Mouse (Mus musculus): ENCODE data around the gene Pafah1b3. TPM values are rescaled to one million over a fixed set of nuclear protein-coding genes. Genes with fewer than 3 reads are reported as not detected.

Pafah1b3 gene
- polyA plus RNA-seq, 1 experiment from 2014 or later = 295 TPM

DNA sequence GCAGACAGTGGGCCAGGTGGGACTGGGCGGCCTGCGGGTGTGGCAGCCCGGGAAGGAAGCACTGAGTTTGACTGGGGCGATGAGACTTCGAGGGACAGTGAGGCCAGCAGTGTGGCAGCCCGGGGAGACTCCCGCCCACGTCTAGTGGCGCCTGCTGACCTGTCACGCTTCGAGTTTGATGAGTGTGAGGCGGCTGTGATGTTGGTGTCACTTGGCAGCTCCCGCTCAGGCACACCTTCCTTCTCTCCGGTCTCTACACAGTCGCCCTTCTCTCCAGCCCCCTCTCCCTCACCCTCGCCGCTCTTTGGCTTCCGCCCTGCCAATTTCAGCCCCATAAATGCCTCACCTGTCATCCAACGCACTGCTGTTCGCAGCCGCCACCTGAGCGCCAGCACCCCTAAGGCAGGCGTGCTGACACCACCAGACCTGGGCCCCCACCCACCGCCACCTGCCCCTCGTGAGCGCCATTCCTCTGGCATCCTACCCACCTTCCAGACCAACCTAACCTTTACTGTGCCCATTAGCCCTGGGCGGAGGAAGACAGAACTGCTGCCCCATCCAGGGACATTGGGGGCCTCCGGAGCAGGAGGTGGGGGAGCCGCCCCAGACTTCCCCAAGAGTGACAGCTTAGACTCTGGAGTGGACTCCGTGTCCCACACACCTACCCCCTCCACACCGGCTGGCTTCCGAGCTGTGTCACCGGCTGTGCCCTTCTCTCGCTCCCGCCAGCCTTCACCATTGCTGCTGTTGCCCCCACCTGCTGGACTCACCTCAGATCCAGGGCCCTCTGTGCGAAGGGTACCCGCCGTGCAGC is 25.1 kb downstream of the Pafah1b3 start:
- peak overlapping the region; percentile 23; the same call in 1 of the 2 replicates for H3K9ac ChIP-seq (replicated peaks)
- H3K4me3 ChIP-seq (replicated peaks) = no peak overlapping the region
- H3K27ac ChIP-seq = no peak overlapping the region
- 85% methylated on average over 38 of the region's 38 CpGs for WGBS
- H3K27me3 ChIP-seq = no peaks in the 10 kb centered on the region
- peaks cover 50% of the 10 kb centered on the region for H3K4me1 ChIP-seq (replicated peaks)
- H3K4me2 ChIP-seq = no peak overlapping the region
- peaks cover 39% of the 10 kb centered on the region for H3K36me3 ChIP-seq
- no peaks in the 10 kb centered on the region for H3K9me3 ChIP-seq
- no peak for ATAC-seq (ENCODE audit: insufficient number of reproducible peaks, insufficient read depth, low FRiP score, low TSS enrichment, low read depth)

DNA sequence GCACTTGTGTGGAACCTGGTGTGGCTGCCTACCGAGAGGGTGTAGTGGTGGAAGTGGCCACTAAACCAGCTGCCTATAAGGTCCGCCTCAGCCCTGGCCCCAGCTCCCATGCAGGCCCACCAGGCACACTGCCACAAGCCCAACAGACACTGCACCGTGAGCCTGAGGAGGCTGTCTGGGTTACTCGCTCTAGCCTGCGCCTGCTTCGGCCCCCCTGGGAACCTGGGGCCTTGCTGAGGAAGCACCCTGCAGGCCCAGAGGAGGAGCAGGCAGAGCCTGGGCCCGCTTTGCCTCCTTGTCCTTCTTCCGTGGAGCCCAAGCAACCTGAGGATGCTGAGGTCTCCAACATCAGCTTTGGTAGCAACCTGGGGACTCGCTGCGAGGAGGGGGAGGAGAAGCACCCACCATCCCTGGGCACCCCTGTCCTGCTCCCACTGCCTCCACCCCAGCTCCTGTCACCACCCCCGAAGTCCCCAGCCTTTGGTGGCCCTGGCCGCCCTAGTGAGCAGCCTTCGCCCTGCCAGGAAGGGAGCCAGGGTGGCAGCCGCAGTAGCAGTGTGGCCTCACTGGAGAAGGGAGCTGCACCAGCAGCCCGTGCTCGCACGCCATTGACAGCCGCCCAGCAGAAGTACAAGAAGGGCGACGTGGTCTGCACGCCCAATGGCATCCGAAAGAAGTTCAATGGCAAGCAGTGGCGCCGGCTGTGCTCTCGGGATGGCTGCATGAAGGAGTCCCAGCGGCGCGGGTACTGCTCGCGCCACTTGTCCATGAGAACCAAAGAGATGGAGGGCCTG is 25.9 kb downstream of the Pafah1b3 start:
- Histone ChIP-seq H3K36me3 (peaks cover 39% of the 10 kb centered on the region), H3K27me3 (no peaks in the 10 kb centered on the region), H3K4me1 (replicated peaks) (peaks cover 44% of the 10 kb centered on the region), H3K9ac (replicated peaks) (no peak overlapping the region), H3K9me3 (no peaks in the 10 kb centered on the region), H3K4me3 (replicated peaks) (no peak overlapping the region), H3K27ac (no peak overlapping the region), H3K4me2 (no peak overlapping the region)
- 88% methylated on average over 30 of the region's 30 CpGs for WGBS
- no peak for ATAC-seq (ENCODE audit: insufficient number of reproducible peaks, insufficient read depth, low FRiP score, low TSS enrichment, low read depth)

- no peak overlapping the region for H3K9ac ChIP-seq (replicated peaks)
- H3K36me3 ChIP-seq = peaks cover 39% of the 10 kb centered on the region
- 88% methylated on average over 35 of the region's 35 CpGs for WGBS
- no peak overlapping the region for H3K27ac ChIP-seq
- H3K9me3 ChIP-seq = no peaks in the 10 kb centered on the region
- peaks cover 42% of the 10 kb centered on the region for H3K4me1 ChIP-seq (replicated peaks)
- no peaks in the 10 kb centered on the region for H3K27me3 ChIP-seq
- no peak overlapping the region for H3K4me2 ChIP-seq
- ATAC-seq (ENCODE audit: insufficient number of reproducible peaks, insufficient read depth, low FRiP score, low TSS enrichment, low read depth) = no peak
- no peak overlapping the region for H3K4me3 ChIP-seq (replicated peaks)
Observed at GRCm38 (mm10) chr7:25270652-25271633, 26.8 kb downstream of the Pafah1b3 start.

GRCm38 (mm10) chr7:25269545-25270271 is 28.1 kb downstream of the Pafah1b3 start:
- H3K27me3 ChIP-seq = no peaks in the 10 kb centered on the region
- H3K4me3 ChIP-seq (replicated peaks) = peak overlapping the region; percentile 72
- WGBS = 85% methylated on average over 8 of the region's 8 CpGs
- no peak for ATAC-seq (ENCODE audit: insufficient number of reproducible peaks, insufficient read depth, low FRiP score, low TSS enrichment, low read depth)
- H3K4me2 ChIP-seq = peak overlapping the region; percentile 81
- H3K4me1 ChIP-seq (replicated peaks) = peaks cover 29% of the 10 kb centered on the region
- H3K36me3 ChIP-seq = peaks cover 31% of the 10 kb centered on the region
- H3K27ac ChIP-seq = no peak overlapping the region
- peak overlapping the region; percentile 68; the same call in 1 of the 2 replicates for H3K9ac ChIP-seq (replicated peaks)
- H3K9me3 ChIP-seq = no peaks in the 10 kb centered on the region

DNA sequence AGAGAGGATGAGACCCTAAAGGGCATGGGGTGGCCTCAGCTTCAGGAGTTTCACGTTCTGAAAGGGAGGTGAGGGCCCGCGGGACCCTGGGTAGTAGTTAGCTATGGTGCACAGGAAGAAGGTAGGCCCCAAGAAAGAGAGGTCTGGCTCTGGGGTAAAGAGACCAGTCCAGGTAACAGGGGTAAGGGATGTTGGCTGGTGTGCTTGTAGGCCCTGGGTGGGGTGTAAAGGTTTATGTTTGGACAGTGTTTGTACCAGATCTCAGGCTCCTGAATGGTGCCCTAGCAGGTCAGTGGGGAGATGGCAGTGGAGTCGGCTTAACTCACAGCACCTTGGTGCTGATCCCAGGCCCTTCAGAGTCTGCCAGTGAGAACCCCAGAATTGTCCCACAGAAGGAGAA is 28.8 kb downstream of the Pafah1b3 start:
- Histone ChIP-seq H3K4me3 (replicated peaks) (peak overlapping the region; percentile 72), H3K4me2 (peak overlapping the region; percentile 81), H3K4me1 (replicated peaks) (peaks cover 24% of the 10 kb centered on the region), H3K9me3 (no peaks in the 10 kb centered on the region), H3K27me3 (no peaks in the 10 kb centered on the region), H3K36me3 (peaks cover 31% of the 10 kb centered on the region), H3K9ac (replicated peaks) (peak overlapping the region; percentile 68), H3K27ac (peak overlapping the region; percentile 62; the same call in 1 of the 2 replicates)
- no peak for ATAC-seq (ENCODE audit: insufficient number of reproducible peaks, insufficient read depth, low FRiP score, low TSS enrichment, low read depth)
- WGBS = 45% methylated on average over 4 of the region's 4 CpGs

DNA sequence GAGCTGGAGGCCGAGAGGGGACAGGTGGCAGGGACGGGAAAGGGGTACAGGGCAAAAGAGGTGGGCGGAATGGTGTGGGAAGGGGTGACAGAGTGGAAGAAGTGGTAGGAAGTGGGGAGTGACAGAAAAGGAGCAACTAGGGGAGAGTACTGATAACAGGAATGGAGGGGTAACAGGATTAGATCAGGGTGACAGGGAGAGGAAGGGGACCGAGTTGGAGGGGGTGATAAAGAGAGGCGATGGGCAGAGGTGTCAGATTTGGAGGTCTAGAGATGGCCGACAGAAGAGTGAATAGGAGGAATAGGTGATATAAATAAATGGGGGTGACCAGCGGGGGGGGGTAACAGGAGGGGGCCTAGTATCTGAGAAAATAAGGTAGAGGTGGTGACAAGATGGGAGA is 29.2 kb downstream of the Pafah1b3 start:
- Histone ChIP-seq H3K4me2 (peak overlapping the region; percentile 81), H3K4me3 (replicated peaks) (peak overlapping the region; percentile 72), H3K27me3 (no peaks in the 10 kb centered on the region), H3K4me1 (replicated peaks) (peaks cover 25% of the 10 kb centered on the region), H3K9ac (replicated peaks) (peak overlapping the region; percentile 68), H3K27ac (peak overlapping the region; percentile 85), H3K9me3 (no peaks in the 10 kb centered on the region), H3K36me3 (peaks cover 29% of the 10 kb centered on the region)
- no peak for ATAC-seq (ENCODE audit: insufficient number of reproducible peaks, insufficient read depth, low FRiP score, low TSS enrichment, low read depth)
- WGBS = 4% methylated on average over 7 of the region's 7 CpGs

- WGBS = under 1% methylated on average over 33 of the region's 33 CpGs
- H3K4me1 ChIP-seq (replicated peaks) = peaks cover 25% of the 10 kb centered on the region
- ATAC-seq (ENCODE audit: insufficient number of reproducible peaks, insufficient read depth, low FRiP score, low TSS enrichment, low read depth) = peak; percentile 96
Observed at GRCm38 (mm10) chr7:25267751-25268463, 29.9 kb downstream of the Pafah1b3 start.

DNA sequence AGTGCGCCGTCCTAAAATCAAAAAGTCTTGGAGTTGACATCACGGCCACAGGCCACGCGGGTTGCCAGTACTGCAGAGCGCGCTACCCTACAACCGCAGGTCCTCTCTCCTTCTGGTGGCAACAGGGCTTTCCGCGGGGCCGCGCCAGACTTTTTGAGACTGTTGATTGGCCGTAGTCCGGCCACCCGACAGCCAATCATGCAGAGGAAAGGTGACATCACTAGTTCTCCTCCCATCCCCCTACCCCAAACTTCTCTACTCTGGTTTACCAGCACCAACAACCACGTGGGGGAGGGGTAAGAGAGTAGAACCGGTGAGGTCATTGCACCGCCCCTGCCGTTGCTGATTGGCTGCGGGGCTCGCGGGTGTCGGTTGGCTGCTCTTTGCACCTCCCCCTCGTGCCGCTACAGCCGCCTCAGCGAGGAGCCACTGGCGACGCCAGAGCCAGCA is 30.5 kb downstream of the Pafah1b3 start, which contains the start of gene Cic:
Gene Cic, plus strand, starts transcription at position 404 of the 450 bp plus-strand sequence.
- Histone ChIP-seq H3K9ac (replicated peaks) (peak within 1 kb of the TSS; percentile 68), H3K4me1 (replicated peaks) (peaks cover 25% of the 10 kb centered on the region), H3K4me3 (replicated peaks) (peak within 1 kb of the TSS; percentile 72), H3K36me3 (peaks cover 17% of the 10 kb centered on the region), H3K4me2 (peak within 1 kb of the TSS; percentile 81), H3K9me3 (no peaks in the 10 kb centered on the region), H3K27ac (peak within 1 kb of the TSS; percentile 88), H3K27me3 (no peaks in the 10 kb centered on the region)
- ATAC-seq (ENCODE audit: insufficient number of reproducible peaks, insufficient read depth, low FRiP score, low TSS enrichment, low read depth) = peak; percentile 83
- WGBS = under 1% methylated on average over 29 of the region's 29 CpGs

More at GRCm38 (mm10) chr7:25267751-25268463, 29.9 kb downstream of the Pafah1b3 start:
- Histone ChIP-seq H3K27ac (peak overlapping the region; percentile 88), H3K4me2 (peak overlapping the region; percentile 81), H3K36me3 (peaks cover 22% of the 10 kb centered on the region), H3K4me3 (replicated peaks) (peak overlapping the region; percentile 72), H3K27me3 (no peaks in the 10 kb centered on the region), H3K9me3 (no peaks in the 10 kb centered on the region), H3K9ac (replicated peaks) (peak overlapping the region; percentile 68)

GRCm38 (mm10) chr7:25266180-25266962 is 31.4 kb downstream of the Pafah1b3 start:
- no peak for ATAC-seq (ENCODE audit: insufficient number of reproducible peaks, insufficient read depth, low FRiP score, low TSS enrichment, low read depth)
- WGBS = 91% methylated on average over 8 of the region's 8 CpGs
- Histone ChIP-seq H3K9ac (replicated peaks) (no peak overlapping the region), H3K4me2 (peak overlapping the region; percentile 59), H3K27me3 (no peaks in the 10 kb centered on the region), H3K4me3 (replicated peaks) (peak overlapping the region; percentile 72; the same call in 1 of the 2 replicates), H3K4me1 (replicated peaks) (peaks cover 25% of the 10 kb centered on the region), H3K36me3 (peaks cover 7% of the 10 kb centered on the region), H3K9me3 (no peaks in the 10 kb centered on the region), H3K27ac (no peak overlapping the region)

Data from limb, embryonic 12.5 days (tissue).